Mouse (Mus musculus) intestine, embryonic 16.5 days (tissue): ENCODE measurements around the gene 4930402F06Rik. TPM values are rescaled to one million over a fixed set of nuclear protein-coding genes. Genes with fewer than 3 reads are reported as not detected.

Experiments
- ATAC-seq: fragments of 200-750 bp; cut with Nextera tagmentation; 2 replicates; pipeline ENCODE4 v1.8.0; 2017; ENCODE audit warnings: moderate TSS enrichment, moderate library complexity
- H3K27ac ChIP-seq: fragments of 300-500 bp; sonication (generic); 2 replicates; pipeline ENCODE4 v1.5.1; 2014; ENCODE audit warnings: mild to moderate bottlenecking, low read length
- H3K27me3 ChIP-seq: fragments of 300-500 bp; sonication (generic); replicated peaks from 2 replicates; pipeline ENCODE4 v1.6.1; 2014; ENCODE audit warnings: low read length, control low read depth, mixed read lengths; ENCODE audit not compliant: control insufficient read depth, insufficient read depth
- H3K36me3 ChIP-seq: fragments of 300-500 bp; sonication (generic); 2 replicates; pipeline ENCODE4 v1.6.1; 2014; ENCODE audit warnings: low read length, control low read depth; ENCODE audit not compliant: control insufficient read depth, insufficient read depth
- H3K4me1 ChIP-seq: fragments of 300-500 bp; sonication (generic); 2 replicates; pipeline ENCODE4 v1.6.1; 2014; ENCODE audit warnings: low read length, control low read depth, mixed read lengths; ENCODE audit not compliant: control insufficient read depth, insufficient read depth
- H3K4me2 ChIP-seq: fragments of 300-500 bp; sonication (generic); 2 replicates; pipeline ENCODE4 v1.6.1; 2014; ENCODE audit warnings: low read depth, low read length, control low read depth
- H3K4me3 ChIP-seq: fragments of 300-500 bp; sonication (generic); 2 replicates; pipeline ENCODE4 v1.5.1; 2014; ENCODE audit warnings: mild to moderate bottlenecking, low read length
- H3K9ac ChIP-seq: fragments of 300-500 bp; sonication (generic); 2 replicates; pipeline ENCODE4 v1.6.1; 2014; ENCODE audit warnings: low read depth, low read length
- H3K9me3 ChIP-seq: fragments of 300-500 bp; sonication (generic); 2 replicates; pipeline ENCODE4 v1.6.1; 2016; ENCODE audit warnings: low read length, control low read depth; ENCODE audit not compliant: control insufficient read depth
- WGBS: fragments of 180-500 bp; shearing (Covaris S2); extraction: QIAGEN DNeasy Blood & Tissue Kit; methylation state at CpG from one replicate; pipeline ENCODE4 v1.1.7; 2014; 5-methylcytosine and 5-hydroxymethylcytosine counted together
- polyA plus RNA-seq: library from polyadenylated mRNA; unstranded; fragments of >200 nt; fragmentation: Nextera tagmentation; extraction: Ambion mirVana; gene quantifications from 2 replicates; pipeline ENCODE4 v1.2.1, GENCODE M21; 2015

Gene 4930402F06Rik
- polyA plus RNA-seq, 1 experiment from 2014 or later: not detected

GRCm38 (mm10) chr2:35325930-35326329 is 71.0 kb downstream of the 4930402F06Rik start:
- ATAC-seq: no peak
- no peaks in the 10 kb centered on the region for H3K36me3 ChIP-seq
- H3K27me3 ChIP-seq: no peaks in the 10 kb centered on the region
- no peak overlapping the region for H3K4me2 ChIP-seq
- no peak overlapping the region for H3K4me3 ChIP-seq
- WGBS: 68% methylated on average over 10 of the region's 10 CpGs
- H3K9me3 ChIP-seq: no peaks in the 10 kb centered on the region
- H3K27ac ChIP-seq: no peak overlapping the region
- peaks cover 6% of the 10 kb centered on the region for H3K4me1 ChIP-seq
- H3K9ac ChIP-seq: no peak overlapping the region

Other genes starting within 250 kb of the 4930402F06Rik start
- 343 and 359 TPM in 2 replicates for gene Rab14, start 196.1 kb downstream of the 4930402F06Rik start, polyA plus RNA-seq
- 177 TPM in 2 replicates for gene Gsn, start 140.8 kb downstream of the 4930402F06Rik start, polyA plus RNA-seq
- 64.7 and 66.0 TPM in 2 replicates for gene Stom, start 60.2 kb downstream of the 4930402F06Rik start, polyA plus RNA-seq
- gene 4930568D16Rik, start 29.4 kb downstream of the 4930402F06Rik start, polyA plus RNA-seq: not detected in 2 replicates
- 13.9 and 14.6 TPM in 2 replicates for gene Ggta1, start 66.1 kb upstream of the 4930402F06Rik start, polyA plus RNA-seq
- gene Dab2ip, start 161.1 kb upstream of the 4930402F06Rik start, polyA plus RNA-seq: 27.0 and 28.7 TPM in 2 replicates